Mouse (Mus musculus): ENCODE results near the gene Tent5b. TPM values are rescaled to one million over a fixed set of nuclear protein-coding genes. Genes with fewer than 3 reads are reported as not detected.

Gene Tent5b
- total RNA-seq, 2 experiments from 2014 or later: not detected

GRCm38 (mm10) chr4:133469122-133469521 is 10.8 kb upstream of the Tent5b start:
- ATAC-seq (ENCODE audit: poor library complexity, severe bottlenecking): no peak

- no peak for ATAC-seq (ENCODE audit: poor library complexity, severe bottlenecking)
Observed at GRCm38 (mm10) chr4:133471135-133471821, 8.7 kb upstream of the Tent5b start.

GRCm38 (mm10) chr4:133473833-133474232 is 6.1 kb upstream of the Tent5b start:
- no peak for ATAC-seq (ENCODE audit: poor library complexity, severe bottlenecking)

- no peak for ATAC-seq (ENCODE audit: poor library complexity, severe bottlenecking)
Observed at GRCm38 (mm10) chr4:133480185-133480537, 229 bp downstream of the Tent5b start.

GRCm38 (mm10) chr4:133480754-133481153 is 822 bp downstream of the Tent5b start:
- no peak for ATAC-seq (ENCODE audit: poor library complexity, severe bottlenecking)

- ATAC-seq (ENCODE audit: poor library complexity, severe bottlenecking): no peak
Observed at GRCm38 (mm10) chr4:133481488-133481887, 1.6 kb downstream of the Tent5b start.

- ATAC-seq (ENCODE audit: poor library complexity, severe bottlenecking): no peak
Observed at GRCm38 (mm10) chr4:133482479-133482878, 2.5 kb downstream of the Tent5b start.

- no peak for ATAC-seq (ENCODE audit: poor library complexity, severe bottlenecking)
Observed at GRCm38 (mm10) chr4:133484266-133485025, 4.5 kb downstream of the Tent5b start.

GRCm38 (mm10) chr4:133485691-133486425 is 5.9 kb downstream of the Tent5b start:
- no peak for ATAC-seq (ENCODE audit: poor library complexity, severe bottlenecking)

GRCm38 (mm10) chr4:133486673-133487357 is 6.9 kb downstream of the Tent5b start:
- no peak for ATAC-seq (ENCODE audit: poor library complexity, severe bottlenecking)

GRCm38 (mm10) chr4:133488619-133489392 is 8.9 kb downstream of the Tent5b start:
- ATAC-seq (ENCODE audit: poor library complexity, severe bottlenecking): no peak

- ATAC-seq (ENCODE audit: poor library complexity, severe bottlenecking): no peak
Observed at GRCm38 (mm10) chr4:133489489-133490245, 9.7 kb downstream of the Tent5b start.

- no peak for ATAC-seq (ENCODE audit: poor library complexity, severe bottlenecking)
Observed at GRCm38 (mm10) chr4:133491800-133492199, 11.9 kb downstream of the Tent5b start.

GRCm38 (mm10) chr4:133493895-133494294 is 14.0 kb downstream of the Tent5b start:
- no peak for ATAC-seq (ENCODE audit: poor library complexity, severe bottlenecking)

- ATAC-seq (ENCODE audit: poor library complexity, severe bottlenecking): peak; percentile 87
Observed at GRCm38 (mm10) chr4:133494432-133494831, 14.5 kb downstream of the Tent5b start.

GRCm38 (mm10) chr4:133494867-133495266 is 14.9 kb downstream of the Tent5b start:
- ATAC-seq (ENCODE audit: poor library complexity, severe bottlenecking): no peak

GRCm38 (mm10) chr4:133495711-133496110 is 15.8 kb downstream of the Tent5b start:
- no peak for ATAC-seq (ENCODE audit: poor library complexity, severe bottlenecking)

GRCm38 (mm10) chr4:133496738-133497445 is 17.0 kb downstream of the Tent5b start:
- ATAC-seq (ENCODE audit: poor library complexity, severe bottlenecking): no peak

All from megakaryocyte, adult 5-6 weeks (primary cell).